Mouse (Mus musculus): ENCODE data around the gene Gm28168. TPM values are rescaled to one million over a fixed set of nuclear protein-coding genes. Genes with fewer than 3 reads are reported as not detected.
"Not testable (repeated sequence)": the region's sequence is repeated elsewhere in the genome, so short reads cannot be mapped to it uniquely, and the experiment has no call there.

Gm28168 gene
- polyA plus RNA-seq (2015; fragmentation: Nextera tagmentation; extraction: Ambion mirVana): not detected in 2 replicates

DNA sequence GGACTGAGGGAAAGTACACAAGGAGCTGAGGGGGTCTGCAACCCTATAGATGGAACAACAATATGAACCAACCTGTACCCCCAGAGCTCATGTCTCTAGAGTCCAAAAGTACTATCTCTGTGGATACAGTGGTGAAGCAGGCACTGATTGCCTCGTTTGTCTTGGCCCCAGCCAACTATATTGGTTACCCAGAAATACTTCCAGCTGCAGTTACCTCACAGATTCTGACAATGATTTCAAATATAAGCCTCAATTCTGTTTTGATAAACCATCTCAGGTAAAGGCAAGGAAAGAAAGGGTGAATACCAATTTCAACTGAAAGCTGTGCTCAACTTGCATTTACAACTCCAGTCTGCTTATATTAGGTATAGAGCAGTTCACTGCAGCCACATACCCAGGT, at the start of gene Gm28168:
Gene Gm28168, plus strand, starts transcription at position 301 of the 400 bp plus-strand sequence.
- H3K27me3 ChIP-seq (ENCODE audit: control insufficient read depth, insufficient read depth, low read length); H3K9ac ChIP-seq (ENCODE audit: low read length); H3K4me2 ChIP-seq (ENCODE audit: low read depth, low read length); H3K9me3 ChIP-seq (replicated peaks; ENCODE audit: control insufficient read depth, low read length); H3K27ac ChIP-seq (ENCODE audit: low read length); H3K4me3 ChIP-seq (ENCODE audit: low read length); H3K36me3 ChIP-seq (ENCODE audit: control insufficient read depth, insufficient read depth); H3K4me1 ChIP-seq (ENCODE audit: control insufficient read depth, insufficient read depth, low read length); ATAC-seq (replicated peaks; ENCODE audit: extremely low read depth, insufficient read depth, low FRiP score): not testable (repeated sequence)
- whole genome bisulfite sequencing: 8% methylated on average over 1 of the region's 1 CpGs

DNA sequence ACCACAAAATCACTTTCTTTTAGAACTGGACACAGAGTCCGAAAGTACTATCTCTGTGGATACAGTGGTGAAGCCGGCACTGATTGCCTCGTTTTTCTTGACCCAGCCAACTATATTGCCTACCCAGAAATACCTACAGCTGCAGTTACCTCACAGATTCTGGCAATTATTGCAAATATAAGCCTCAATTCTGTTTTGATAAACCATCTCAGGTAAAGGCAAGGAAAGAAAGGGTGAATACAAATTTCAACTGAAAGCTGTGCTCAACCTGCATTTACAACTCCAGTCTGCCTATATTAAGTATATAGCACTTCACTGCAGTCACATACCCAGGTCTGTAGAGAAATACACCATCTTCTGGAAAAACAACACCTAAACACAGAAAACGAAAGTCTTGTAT, 37.8 kb downstream of the Gm28168 start, which contains the start of gene Gm7145:
Gene Gm7145, plus strand, starts transcription at position 301 of the 400 bp plus-strand sequence.
- Histone ChIP-seq H3K4me3 (ENCODE audit: low read length) (no peak within 1 kb of the TSS), H3K27me3 (ENCODE audit: control insufficient read depth, insufficient read depth, low read length) (no peaks in the 10 kb centered on the region), H3K36me3 (ENCODE audit: control insufficient read depth, insufficient read depth) (no peaks in the 10 kb centered on the region), H3K4me1 (ENCODE audit: control insufficient read depth, insufficient read depth, low read length) (no peaks in the 10 kb centered on the region), H3K9ac (ENCODE audit: low read length) (no peak within 1 kb of the TSS), H3K27ac (ENCODE audit: low read length) (no peak within 1 kb of the TSS), H3K9me3 (replicated peaks; ENCODE audit: control insufficient read depth, low read length) (no peaks in the 10 kb centered on the region; the same call in 1 of the 2 replicates), H3K4me2 (ENCODE audit: low read depth, low read length) (no peak within 1 kb of the TSS)
- ATAC-seq (replicated peaks; ENCODE audit: extremely low read depth, insufficient read depth, low FRiP score): no peak
- WGBS: 60% methylated on average over 4 of the region's 4 CpGs

Other genes starting within 250 kb of the Gm28168 start
- gene Gm28363, start 230.9 kb upstream of the Gm28168 start, polyA plus RNA-seq (2015; fragmentation: Nextera tagmentation; extraction: Ambion mirVana): not detected in 2 replicates
- gene B020011L13Rik, start 146.9 kb upstream of the Gm28168 start, polyA plus RNA-seq (2015; fragmentation: Nextera tagmentation; extraction: Ambion mirVana): not detected in 2 replicates
- gene Gm28360, start 97.9 kb upstream of the Gm28168 start, polyA plus RNA-seq (2015; fragmentation: Nextera tagmentation; extraction: Ambion mirVana): not detected in 2 replicates
- not detected in 2 replicates for gene Gm7145, start 37.9 kb downstream of the Gm28168 start, polyA plus RNA-seq (2015; fragmentation: Nextera tagmentation; extraction: Ambion mirVana)
- 0.05 TPM in 1 of 2 replicates, not detected in the other for gene Gm29106, start 248.5 kb downstream of the Gm28168 start, polyA plus RNA-seq (2015; fragmentation: Nextera tagmentation; extraction: Ambion mirVana)

Data from heart, embryonic 16.5 days (tissue).